Mouse (Mus musculus) limb, embryonic 15.5 days (tissue): ENCODE data around the gene Fam189b. TPM values are rescaled to one million over a fixed set of nuclear protein-coding genes. Genes with fewer than 3 reads are reported as not detected.
A peak's percentile ranks its signal among the peaks of the same experiment; 100 is the strongest.

ENCODE experiments used
- ATAC-seq: fragments of 200-750 bp; cut with Nextera tagmentation; 2 replicates; pipeline ENCODE4 v1.8.0; 2017; ENCODE audit warnings: low read depth, moderate TSS enrichment; ENCODE audit not compliant: insufficient number of reproducible peaks, low FRiP score, low TSS enrichment
- H3K27ac ChIP-seq: fragments of 300-500 bp; sonication (generic); 2 replicates; pipeline ENCODE4 v1.5.1; 2015; ENCODE audit warnings: moderate library complexity, mild to moderate bottlenecking, inconsistent platforms
- H3K27me3 ChIP-seq: fragments of 300-500 bp; sonication (generic); 2 replicates; pipeline ENCODE4 v1.6.1; 2015; ENCODE audit warnings: inconsistent platforms
- H3K36me3 ChIP-seq: fragments of 300-500 bp; sonication (generic); 2 replicates; pipeline ENCODE4 v1.6.1; 2015; ENCODE audit warnings: inconsistent platforms
- H3K4me1 ChIP-seq: fragments of 300-500 bp; sonication (generic); 2 replicates; pipeline ENCODE4 v1.6.1; 2015; ENCODE audit warnings: inconsistent platforms
- H3K4me2 ChIP-seq: fragments of 300-500 bp; sonication (generic); 2 replicates; pipeline ENCODE4 v1.6.1; 2015; ENCODE audit warnings: mild to moderate bottlenecking, inconsistent platforms
- H3K4me3 ChIP-seq: fragments of 300-500 bp; sonication (generic); 2 replicates; pipeline ENCODE4 v1.5.1; 2015; ENCODE audit warnings: mild to moderate bottlenecking, inconsistent platforms
- H3K9ac ChIP-seq: fragments of 300-500 bp; sonication (generic); 2 replicates; pipeline ENCODE4 v1.6.1; 2015; ENCODE audit warnings: inconsistent platforms
- H3K9me3 ChIP-seq: fragments of 300-500 bp; sonication (generic); 2 replicates; pipeline ENCODE4 v1.6.1; 2016; ENCODE audit warnings: inconsistent platforms
- WGBS: fragments of 180-500 bp; shearing (Covaris S2); methylation state at CpG from one replicate; pipeline ENCODE4 v1.1.7; 2015; 5-methylcytosine and 5-hydroxymethylcytosine counted together
- microRNA counts: library from miRNA; unstranded; fragments of <30 nt; microRNA quantifications from one replicate; lab custom pipeline; 2016
- microRNA-seq: library from miRNA; unstranded; fragments of <30 nt; microRNA quantifications from one replicate; pipeline ENCODE4, GENCODE M21; 2016
- polyA plus RNA-seq: library from polyadenylated mRNA; unstranded; fragments of >200 nt; fragmentation: Nextera tagmentation; extraction: Ambion mirVana; gene quantifications from 2 replicates; pipeline ENCODE4 v1.2.1, GENCODE M21; 2015

The Fam189b gene
- polyA plus RNA-seq, 1 experiment from 2014 or later: 31.4 TPM

DNA sequence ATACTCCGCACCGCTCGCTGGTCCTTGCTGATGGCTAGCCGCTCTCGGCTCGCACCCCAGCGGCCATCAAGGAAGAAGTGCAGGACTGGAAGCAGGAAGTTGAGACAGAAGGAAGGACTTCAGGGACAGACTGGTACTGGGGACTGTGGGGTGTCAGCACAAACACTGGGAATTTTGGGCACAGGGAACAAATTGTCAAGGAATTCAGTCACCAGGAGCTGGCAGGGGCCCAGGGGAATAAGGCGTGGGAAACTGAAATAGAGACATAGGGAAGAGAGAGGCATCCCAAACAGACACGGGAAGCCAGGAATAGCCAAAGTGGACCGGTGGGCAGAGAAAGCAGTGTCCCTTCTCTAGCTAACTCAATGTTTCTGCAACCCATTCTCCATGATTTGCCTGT, 53.6 kb downstream of the Fam189b start:
- ATAC-seq: no peak
- no peaks in the 10 kb centered on the region for H3K27me3 ChIP-seq
- no peak overlapping the region for H3K27ac ChIP-seq
- H3K36me3 ChIP-seq: peaks cover 52% of the 10 kb centered on the region
- H3K4me3 ChIP-seq: no peak overlapping the region
- H3K9ac ChIP-seq: no peak overlapping the region
- no peak overlapping the region for H3K4me2 ChIP-seq
- 91% methylated on average over 10 of the region's 10 CpGs for WGBS
- H3K4me1 ChIP-seq: peaks cover 3% of the 10 kb centered on the region; the same call in 1 of the 2 replicates
- H3K9me3 ChIP-seq: no peaks in the 10 kb centered on the region

GRCm38 (mm10) chr3:89237682-89238081, 54.7 kb downstream of the Fam189b start:
- ATAC-seq: no peak
- no peaks in the 10 kb centered on the region for H3K9me3 ChIP-seq
- peaks cover 3% of the 10 kb centered on the region; the same call in 1 of the 2 replicates for H3K4me1 ChIP-seq
- H3K27ac ChIP-seq: no peak overlapping the region
- H3K27me3 ChIP-seq: no peaks in the 10 kb centered on the region
- H3K9ac ChIP-seq: no peak overlapping the region
- H3K4me2 ChIP-seq: no peak overlapping the region
- WGBS: 93% methylated on average over 21 of the region's 21 CpGs
- H3K36me3 ChIP-seq: peaks cover 59% of the 10 kb centered on the region
- H3K4me3 ChIP-seq: no peak overlapping the region

GRCm38 (mm10) chr3:89238494-89238893, 55.6 kb downstream of the Fam189b start:
- Histone ChIP-seq H3K4me3 (no peak overlapping the region), H3K36me3 (peaks cover 59% of the 10 kb centered on the region), H3K9me3 (no peaks in the 10 kb centered on the region), H3K4me2 (no peak overlapping the region), H3K9ac (no peak overlapping the region), H3K27me3 (no peaks in the 10 kb centered on the region), H3K4me1 (peaks cover 6% of the 10 kb centered on the region), H3K27ac (no peak overlapping the region)
- no peak; the same call in 1 of the 2 replicates for ATAC-seq
- WGBS: 61% methylated on average over 12 of the region's 12 CpGs

MicroRNAs within 50 kb of the gene (microRNA counts, 519-probe panel; counts per million panel counts)
- microRNA mmu-miR-92b (lab: Ali Mortazavi, UCI): not detected

Small RNAs within 50 kb of the gene (microRNA-seq; reads per million reads assigned to microRNA genes)
- gene Mir92b: 94.5 reads per million, percentile 50 among the genes with 10 or more reads in this experiment

Other genes starting within 250 kb of the Fam189b start
- gene Ash1l, start 232.5 kb upstream of the Fam189b start, polyA plus RNA-seq: 19.7 and 21.3 TPM in 2 replicates
- gene Dap3, start 232.0 kb upstream of the Fam189b start, polyA plus RNA-seq: 142 and 145 TPM in 2 replicates
- 29.2 and 31.1 TPM in 2 replicates for gene Rusc1, start 89.8 kb upstream of the Fam189b start, polyA plus RNA-seq
- gene Gm43738, start 82.0 kb upstream of the Fam189b start, polyA plus RNA-seq: not detected in 2 replicates
- 253 and 265 TPM in 2 replicates for gene Fdps, start 81.2 kb upstream of the Fam189b start, polyA plus RNA-seq
- 0.20 and 0.23 TPM in 2 replicates for gene Pklr, start 47.0 kb upstream of the Fam189b start, polyA plus RNA-seq
- 1.9 and 2.2 TPM in 2 replicates for gene Hcn3, start 22.9 kb upstream of the Fam189b start, polyA plus RNA-seq
- 23.9 and 25.0 TPM in 2 replicates for gene Clk2, start 18.3 kb upstream of the Fam189b start, polyA plus RNA-seq
- gene Scamp3, start 5.7 kb upstream of the Fam189b start, polyA plus RNA-seq: 101 and 115 TPM in 2 replicates
- gene Gba, start 19.8 kb downstream of the Fam189b start, polyA plus RNA-seq: 62.5 and 70.9 TPM in 2 replicates
- gene Thbs3, start 32.0 kb downstream of the Fam189b start, polyA plus RNA-seq: 94.0 and 116 TPM in 2 replicates
- gene Mtx1, start 43.9 kb downstream of the Fam189b start, polyA plus RNA-seq: 156 and 180 TPM in 2 replicates
- 0.64 and 0.68 TPM in 2 replicates for gene Muc1, start 45.9 kb downstream of the Fam189b start, polyA plus RNA-seq
- gene Krtcap2, start 62.8 kb downstream of the Fam189b start, polyA plus RNA-seq: 307 and 334 TPM in 2 replicates
- 4.0 and 4.7 TPM in 2 replicates for gene Trim46, start 63.2 kb downstream of the Fam189b start, polyA plus RNA-seq
- 131 and 161 TPM in 2 replicates for gene Dpm3, start 76.2 kb downstream of the Fam189b start, polyA plus RNA-seq
- 91.9 and 92.8 TPM in 2 replicates for gene Slc50a1, start 87.4 kb downstream of the Fam189b start, polyA plus RNA-seq
- gene Efna1, start 98.0 kb downstream of the Fam189b start, polyA plus RNA-seq: 59.6 and 64.2 TPM in 2 replicates
- 57.9 and 59.2 TPM in 2 replicates for gene Efna3, start 139.8 kb downstream of the Fam189b start, polyA plus RNA-seq
- 30.4 and 34.4 TPM in 2 replicates for gene Efna4, start 154.9 kb downstream of the Fam189b start, polyA plus RNA-seq
- gene Adam15, start 166.9 kb downstream of the Fam189b start, polyA plus RNA-seq: 94.4 and 106 TPM in 2 replicates
- 0.20 and 0.23 TPM in 2 replicates for gene Dcst2, start 178.8 kb downstream of the Fam189b start, polyA plus RNA-seq
- gene Dcst1, start 182.1 kb downstream of the Fam189b start, polyA plus RNA-seq: 0.52 and 0.76 TPM in 2 replicates
- 7.0 and 7.2 TPM in 2 replicates for gene Zbtb7b, start 211.6 kb downstream of the Fam189b start, polyA plus RNA-seq
- gene Lenep, start 219.7 kb downstream of the Fam189b start, polyA plus RNA-seq: not detected in 2 replicates
- 27.1 and 31.0 TPM in 2 replicates for gene Flad1, start 228.7 kb downstream of the Fam189b start, polyA plus RNA-seq
- gene Cks1b, start 235.2 kb downstream of the Fam189b start, polyA plus RNA-seq: 340 and 365 TPM in 2 replicates
- gene Shc1, start 235.3 kb downstream of the Fam189b start, polyA plus RNA-seq: 108 and 112 TPM in 2 replicates
- gene Pygo2, start 247.1 kb downstream of the Fam189b start, polyA plus RNA-seq: 37.1 and 43.7 TPM in 2 replicates